Mouse (Mus musculus) MEL (cell line): ENCODE measurements at regions not wholly inside any gene's neighbourhood (a gene's known extent, or its start where the extent isn't known, plus 50 kb on each side); places are given as distances from the start of the nearest gene placed in this dataset.

ENCODE experiments used
- DNase-seq: peaks from one replicate; pipeline ENCODE4 v3.0.0; 2011; ENCODE audit warnings: low read depth, low spot score
- H3K27ac ChIP-seq: 2 replicates; pipeline ENCODE4 v1.5.1; 2012; ENCODE audit warnings: low read depth, mild to moderate bottlenecking, control low read depth, low read length, moderate library complexity; ENCODE audit not compliant: control insufficient read depth
- H3K27me3 ChIP-seq, 2 experiments: fragments of 150-350 bp in 1 of 2; sonication (generic) in 1 of 2; 2 replicates each; pipeline ENCODE4 v1.6.1; 2012; ENCODE audit warnings: low read length in 2 of 2, mild to moderate bottlenecking in 2 of 2, improper control_type of control experiment in 1 of 2, moderate library complexity in 1 of 2; ENCODE audit not compliant: insufficient read depth in 2 of 2, control insufficient read depth in 1 of 2
- H3K36me3 ChIP-seq, 2 experiments: 2 replicates each; pipeline ENCODE4 v1.6.1; 2012 to 2014; ENCODE audit warnings: low read length in 2 of 2, improper control_type of control experiment in 1 of 2, inconsistent platforms in 1 of 2, mild to moderate bottlenecking in 1 of 2; ENCODE audit not compliant: insufficient read depth in 2 of 2, control insufficient read depth in 1 of 2
- H3K4me1 ChIP-seq, 2 experiments: fragments of 150-350 bp in 1 of 2; sonication (generic) in 1 of 2; 2 replicates each; pipeline ENCODE4 v1.6.1; 2012; ENCODE audit warnings: low read length in 2 of 2, improper control_type of control experiment in 1 of 2, mild to moderate bottlenecking in 1 of 2; ENCODE audit not compliant: insufficient read depth in 2 of 2, control insufficient read depth in 1 of 2
- H3K4me3 ChIP-seq, 2 experiments: fragments of 150-350 bp in 1 of 2; sonication (generic) in 1 of 2; 2 replicates each; pipeline ENCODE4 v1.5.1; 2012; ENCODE audit warnings: low read depth in 2 of 2, low read length in 2 of 2, mild to moderate bottlenecking in 2 of 2, moderate library complexity in 2 of 2, control low read depth in 1 of 2, improper control_type of control experiment in 1 of 2; ENCODE audit not compliant: control insufficient read depth in 1 of 2, insufficient read depth in 1 of 2
- H3K79me2 ChIP-seq: 2 replicates; pipeline ENCODE4 v1.6.1; 2012; ENCODE audit warnings: mild to moderate bottlenecking, low read length, moderate library complexity; ENCODE audit not compliant: control insufficient read depth, poor library complexity, insufficient read depth
- H3K9ac ChIP-seq: 2 replicates; pipeline ENCODE4 v1.6.1; 2012; ENCODE audit warnings: low read depth, mild to moderate bottlenecking, control low read depth, low read length, moderate library complexity; ENCODE audit not compliant: control insufficient read depth, poor library complexity, severe bottlenecking
- H3K9me3 ChIP-seq: fragments of 150-350 bp; sonication (generic); replicated peaks from 2 replicates; pipeline ENCODE4 v1.6.1; 2012; ENCODE audit warnings: mild to moderate bottlenecking, low read length, improper control_type of control experiment, moderate library complexity; ENCODE audit not compliant: insufficient read depth
- CHD2 ChIP-seq: IDR thresholded peaks from 2 replicates; pipeline ENCODE4 v1.6.1; 2011; ENCODE audit warnings: low read length, improper control_type of control experiment
- CTCF ChIP-seq, 3 experiments: IDR thresholded peaks in 2 of 3; conservative IDR thresholded peaks in 1 of 3; 2 replicates each; pipeline ENCODE4 v1.5.1; 2011 to 2012; ENCODE audit warnings: low read length in 3 of 3, low read depth in 2 of 3, mild to moderate bottlenecking in 2 of 3, improper control_type of control experiment in 1 of 3, inconsistent platforms in 1 of 3, mixed read lengths in 1 of 3, moderate library complexity in 1 of 3; ENCODE audit not compliant: control insufficient read depth in 1 of 3, insufficient read depth in 1 of 3, poor library complexity in 1 of 3, severe bottlenecking in 1 of 3
- E2F4 ChIP-seq: IDR thresholded peaks from 2 replicates; pipeline ENCODE4 v1.6.1; 2011; ENCODE audit warnings: low read depth, low read length, improper control_type of control experiment, borderline replicate concordance
- EP300 ChIP-seq, 2 experiments: IDR thresholded peaks; 2 replicates each; pipeline ENCODE4 v1.6.1; 2011; ENCODE audit warnings: improper control_type of control experiment in 2 of 2, low read length in 2 of 2, low read depth in 1 of 2, mild to moderate bottlenecking in 1 of 2
- MAX ChIP-seq: IDR thresholded peaks from 2 replicates; pipeline ENCODE4 v1.6.1; 2011; ENCODE audit warnings: low read length, improper control_type of control experiment
- MEF2A ChIP-seq: IDR thresholded peaks from 2 replicates; pipeline ENCODE4 v1.6.1; 2014; ENCODE audit warnings: low read depth, mild to moderate bottlenecking, inconsistent platforms, low read length, improper control_type of control experiment; ENCODE audit not compliant: poor library complexity, insufficient replicate concordance, severe bottlenecking; ENCODE audit errors: extremely low read depth
- MYB ChIP-seq: IDR thresholded peaks from 2 replicates; pipeline ENCODE4 v1.6.1; 2011; ENCODE audit warnings: mild to moderate bottlenecking, low read depth, low read length, improper control_type of control experiment
- NELFE ChIP-seq: IDR thresholded peaks from 2 replicates; pipeline ENCODE4 v1.6.1; 2011; ENCODE audit warnings: low read depth, low read length, improper control_type of control experiment
- POLR2A ChIP-seq, 2 experiments: IDR thresholded peaks; 2 replicates each; pipeline ENCODE4 v1.6.1; 2011 to 2012; ENCODE audit warnings: low read length in 2 of 2, mild to moderate bottlenecking in 2 of 2, control low read depth in 1 of 2, improper control_type of control experiment in 1 of 2, low read depth in 1 of 2, moderate library complexity in 1 of 2; ENCODE audit not compliant: control insufficient read depth in 1 of 2, insufficient read depth in 1 of 2, poor library complexity in 1 of 2
- POLR2AphosphoS2 ChIP-seq: IDR thresholded peaks from 2 replicates; pipeline ENCODE4 v1.6.1; 2011; ENCODE audit warnings: low read length, improper control_type of control experiment
- RAD21 ChIP-seq: IDR thresholded peaks from 2 replicates; pipeline ENCODE4 v1.6.1; 2011; ENCODE audit warnings: mild to moderate bottlenecking, low read depth, low read length, improper control_type of control experiment
- RCOR1 ChIP-seq: IDR thresholded peaks from 2 replicates; pipeline ENCODE4 v1.6.1; 2012; ENCODE audit warnings: low read depth, mild to moderate bottlenecking, inconsistent platforms, low read length, improper control_type of control experiment
- SIN3A ChIP-seq: IDR thresholded peaks from 2 replicates; pipeline ENCODE4 v1.6.1; 2012; ENCODE audit warnings: low read length, improper control_type of control experiment, inconsistent platforms
- TBP ChIP-seq: IDR thresholded peaks from 2 replicates; pipeline ENCODE4 v1.8.0; 2011; ENCODE audit warnings: low read depth, low read length, improper control_type of control experiment
- TCF12 ChIP-seq: IDR thresholded peaks from 2 replicates; pipeline ENCODE4 v1.6.1; 2014; ENCODE audit warnings: low read depth, mild to moderate bottlenecking, inconsistent platforms, low read length, improper control_type of control experiment, moderate library complexity

DNA sequence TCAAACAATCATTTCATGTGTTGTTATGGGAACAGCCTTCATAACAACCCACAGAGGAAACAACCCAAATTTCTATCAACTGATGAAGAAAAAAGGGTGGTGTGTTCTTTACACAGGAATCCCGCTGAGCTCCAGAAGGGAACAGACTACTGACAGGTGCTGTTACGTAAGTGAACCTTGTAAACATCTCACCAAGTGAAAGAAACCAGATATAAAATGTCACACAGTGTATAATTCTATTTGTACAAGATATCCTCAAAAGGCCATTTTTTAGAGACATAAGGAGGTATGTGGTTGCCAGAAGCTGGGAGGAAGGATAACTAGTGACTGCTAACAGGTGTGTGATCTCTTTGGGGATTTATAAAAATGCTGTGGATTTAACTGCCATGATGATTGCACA, 119.9 kb downstream of the Plod2 start:
- H3K4me3 ChIP-seq, result no peak overlapping the region
- TF ChIP-seq RAD21, result no peak
- TF ChIP-seq, all 39 proteins: peak for 0
- H3K36me3 ChIP-seq, result no peaks in the 10 kb centered on the region
- no peak for DNase-seq
- H3K9ac ChIP-seq, result no peak overlapping the region
- H3K79me2 ChIP-seq, result no peaks in the 10 kb centered on the region
- H3K9me3 ChIP-seq, result no peaks in the 10 kb centered on the region
- no peak overlapping the region for H3K27ac ChIP-seq
- no peaks in the 10 kb centered on the region for H3K4me1 ChIP-seq
- H3K27me3 ChIP-seq, result no peaks in the 10 kb centered on the region

DNA sequence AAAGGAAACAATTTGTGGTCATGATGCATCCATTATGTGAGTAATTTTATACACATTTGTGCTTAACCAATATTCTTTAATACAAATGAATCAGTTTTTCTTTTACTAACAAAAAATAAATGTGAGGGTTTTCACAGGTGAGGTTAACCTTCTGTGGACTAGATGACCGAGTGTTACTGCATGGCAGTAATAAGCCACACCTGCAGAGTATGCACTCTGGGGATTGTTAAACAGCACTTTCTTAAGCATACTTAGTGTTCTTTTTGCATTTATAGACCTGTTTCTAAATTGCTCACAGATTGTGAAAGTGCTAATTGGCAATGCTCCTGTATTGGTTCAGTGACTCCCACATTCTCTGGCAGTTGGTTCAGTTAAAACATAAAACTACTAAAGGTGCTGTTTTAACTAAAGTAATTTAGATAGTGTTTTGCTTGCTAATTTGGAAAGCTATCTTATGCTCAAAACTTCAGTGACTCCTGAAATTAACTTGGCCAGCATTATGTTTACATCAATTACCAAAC, 125.4 kb downstream of the Plod2 start:
- no peaks in the 10 kb centered on the region for H3K27me3 ChIP-seq
- DNase-seq, result no peak
- no peak overlapping the region for H3K27ac ChIP-seq
- H3K36me3 ChIP-seq, result no peaks in the 10 kb centered on the region
- TF ChIP-seq SIN3A (no peak), TBP (no peak)
- H3K4me3 ChIP-seq, result no peak overlapping the region
- no peaks in the 10 kb centered on the region for H3K9me3 ChIP-seq
- no peaks in the 10 kb centered on the region for H3K79me2 ChIP-seq
- H3K9ac ChIP-seq, result no peak overlapping the region
- H3K4me1 ChIP-seq, result no peaks in the 10 kb centered on the region

DNA sequence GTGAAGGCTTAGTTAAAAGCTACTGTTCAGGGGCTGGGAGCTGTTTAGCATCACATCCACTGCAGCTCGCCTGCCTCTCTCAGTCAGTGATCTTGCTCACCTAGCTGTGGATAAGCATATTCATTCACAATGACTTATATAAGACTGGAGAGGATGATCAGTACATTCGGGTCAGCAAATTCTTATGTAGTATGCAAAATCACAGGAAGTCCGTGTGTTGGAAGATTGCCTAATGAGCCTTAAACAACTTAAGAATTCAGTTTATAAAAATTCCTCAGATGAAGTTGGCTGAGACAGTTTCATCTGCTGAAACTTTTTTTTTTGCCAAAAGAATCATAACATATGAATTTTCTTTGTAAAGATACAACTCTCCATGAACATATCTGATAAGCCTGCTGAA, 129.9 kb downstream of the Plod2 start:
- H3K9me3 ChIP-seq, result no peaks in the 10 kb centered on the region
- no peak for DNase-seq
- H3K27ac ChIP-seq, result no peak overlapping the region
- H3K36me3 ChIP-seq, result no peaks in the 10 kb centered on the region
- no peaks in the 10 kb centered on the region for H3K79me2 ChIP-seq
- no peaks in the 10 kb centered on the region; a peak in 1 of 4 replicates for H3K27me3 ChIP-seq
- no peak overlapping the region for H3K9ac ChIP-seq
- TF ChIP-seq NELFE, result no peak
- TF ChIP-seq RCOR1, result no peak
- TF ChIP-seq CHD2, result no peak
- TF ChIP-seq CTCF (IDR thresholded peaks at IDR 0.05 in 2 of 3, conservative IDR thresholded peaks at IDR 0.05 in 1 of 3; ENCODE audit: control insufficient read depth in 1 of 3, insufficient read depth in 1 of 3, low read depth in 2 of 3, low read length in 3 of 3, poor library complexity in 1 of 3, severe bottlenecking in 1 of 3), result no peak
- no peak for TF ChIP-seq EP300 (IDR thresholded peaks at IDR 0.05; ENCODE audit: low read depth in 1 of 2, low read length in 2 of 2)
- no peak for TF ChIP-seq TCF12
- no peak for TF ChIP-seq MEF2A
- TF ChIP-seq MAX, result no peak
- TF ChIP-seq POLR2A (IDR thresholded peaks at IDR 0.05; ENCODE audit: control insufficient read depth in 1 of 2, insufficient read depth in 1 of 2, low read depth in 1 of 2, low read length in 2 of 2, poor library complexity in 1 of 2), result no peak
- no peak for TF ChIP-seq RAD21
- no peak for TF ChIP-seq POLR2AphosphoS2
- TF ChIP-seq E2F4, result no peak
- TF ChIP-seq MYB, result no peak
- peak overlapping the region in 1 of 2 experiments; percentile 48; a peak in 1 of 4 replicates for H3K4me3 ChIP-seq
- no peaks in the 10 kb centered on the region for H3K4me1 ChIP-seq
